ENCODE assay signal across 8 mouse cellular contexts in genomic region chr10:127619119-127619721, GRCm38 (mm10). TPM values are rescaled to one million over a fixed set of nuclear protein-coding genes. Genes with fewer than 3 reads are reported as not detected.
DNase-seq lines count a peak whose midpoint lies in the region; ATAC-seq lines count a peak whose summit lies in the region.

No protein-coding gene starts in this region.

- H3K79me2 ChIP-seq in macrophage (ENCODE audit: inconsistent target) = peaks cover 67% of the 10 kb centered on the region

- H3K4me2 ChIP-seq in hindbrain, embryonic 12.5 days (replicated peaks) = peak overlapping the region; percentile 76

- peak overlapping the region; percentile 51 for H3K4me3 ChIP-seq in erythroblast, embryonic 14.5 days (replicated peaks)
- peak overlapping the region; percentile 85 for H3K4me3 ChIP-seq in hindbrain, embryonic 12.5 days
- H3K4me3 ChIP-seq in macrophage (ENCODE audit: inconsistent target) = peak overlapping the region; percentile 85

- ATAC-seq in erythroblast, adult 5-6 weeks (replicated peaks; ENCODE audit: low FRiP score, poor library complexity, severe bottlenecking) = no peak
- no peak for ATAC-seq in hindbrain, embryonic 12.5 days (ENCODE audit: low FRiP score)

- no peaks in the 10 kb centered on the region for H3K9me3 ChIP-seq in erythroblast, embryonic 14.5 days (ENCODE audit: control insufficient read depth, low read length)
- H3K9me3 ChIP-seq in hindbrain, embryonic 12.5 days (replicated peaks) = no peaks in the 10 kb centered on the region

- H3K4me1 ChIP-seq in erythroblast, embryonic 14.5 days (ENCODE audit: control insufficient read depth) = peaks cover 8% of the 10 kb centered on the region
- H3K4me1 ChIP-seq in hindbrain, embryonic 12.5 days = peaks cover 66% of the 10 kb centered on the region

- H3K27me3 ChIP-seq in erythroblast, embryonic 14.5 days (ENCODE audit: control insufficient read depth) = peaks cover 78% of the 10 kb centered on the region
- no peaks in the 10 kb centered on the region for H3K27me3 ChIP-seq in hindbrain, embryonic 12.5 days

- H3K9ac ChIP-seq in hindbrain, embryonic 12.5 days = peak overlapping the region; percentile 95

- peak; percentile 79 for DNase-seq in adipocyte (ENCODE audit: low spot score)
- no peak for DNase-seq in adrenal gland, adult 18-20 months (ENCODE audit: low spot score in 2 of 2)
- no peak for DNase-seq in frontal cortex, postnatal 10 days (ENCODE audit: low spot score in 2 of 2)
- DNase-seq in kidney, adult 8-10 months = no peak

- H3K27ac ChIP-seq in hindbrain, embryonic 12.5 days = peak overlapping the region; percentile 95
- H3K27ac ChIP-seq in macrophage = peak overlapping the region; percentile 99

- 31% methylated on average over 8 of the region's 8 CpGs for WGBS in hindbrain, embryonic 12.5 days
- 76% methylated on average over 6 of the region's 8 CpGs for whole genome bisulfite sequencing in macrophage (ENCODE audit: missing documents)

- H3K36me3 ChIP-seq in erythroblast, embryonic 14.5 days (ENCODE audit: control insufficient read depth) = no peaks in the 10 kb centered on the region; the same call in 1 of the 2 replicates
- H3K36me3 ChIP-seq in hindbrain, embryonic 12.5 days = 0 out of 2 replicates have a peak, but pooled peaks cover 4% of the 10 kb centered on the region
- H3K36me3 ChIP-seq in macrophage (ENCODE audit: inconsistent target) = peaks cover 16% of the 10 kb centered on the region; the same call in 1 of the 2 replicates

RNA-seq across cellular contexts. Expression of gene Lrp1, which starts 1.7 kb away (rescaled TPM):
- polyA plus RNA-seq in erythroblast, embryonic 14.5 days (2012) = 2.1 and 2.3 TPM in 2 replicates
- 11.9 and 14.0 TPM in 2 replicates for total RNA-seq in erythroblast, adult 5-6 weeks (2015; ENCODE audit: low replicate concordance)
- total RNA-seq in erythroblast, adult 5-6 weeks (2017; ENCODE audit: low replicate concordance) = 9.7 and 17.0 TPM in 2 replicates
- polyA plus RNA-seq in hindbrain, embryonic 12.5 days (2016; fragmentation: Nextera tagmentation; extraction: Ambion mirVana) = 111 and 115 TPM in 2 replicates
- 1,000 to 10,000 TPM in 10 of 26 experiments, 100 to 1,000 TPM in 16; 161 to 1,849 (median 957) TPM for total RNA-seq in macrophage (2018; cell fraction: chromatin; rRNA removed)
- 100 to 1,000 TPM; 187 to 924 (median 416) TPM for total RNA-seq in macrophage (2018; cell fraction: cytosol; rRNA removed)
- 1,000 to 10,000 TPM in 20 of 26 experiments, 100 to 1,000 TPM in 6; 439 to 3,096 (median 1,237) TPM for total RNA-seq in macrophage (2018; cell fraction: nucleus; rRNA removed)
- 315 to 785 TPM (median 440 TPM) in 3 replicates for polyA plus RNA-seq in macrophage (2018)
- 100 to 1,000 TPM; 145 to 148 TPM for total RNA-seq in adrenal gland, adult 18-20 months (2021)

RNA-seq across cellular contexts. Expression of gene Stat6, which starts 23.6 kb away (rescaled TPM):
- 1.2 and 2.1 TPM in 2 replicates for polyA plus RNA-seq in erythroblast, embryonic 14.5 days (2012)
- total RNA-seq in erythroblast, adult 5-6 weeks (2015; ENCODE audit: low replicate concordance) = 15.7 and 16.7 TPM in 2 replicates
- total RNA-seq in erythroblast, adult 5-6 weeks (2017; ENCODE audit: low replicate concordance) = 15.9 and 27.1 TPM in 2 replicates
- 8.8 and 11.3 TPM in 2 replicates for polyA plus RNA-seq in hindbrain, embryonic 12.5 days (2016; fragmentation: Nextera tagmentation; extraction: Ambion mirVana)
- total RNA-seq in macrophage (2018; cell fraction: chromatin; rRNA removed) = 100 to 1,000 TPM; 187 to 439 (median 329) TPM
- 100 to 1,000 TPM; 105 to 151 (median 131) TPM for total RNA-seq in macrophage (2018; cell fraction: cytosol; rRNA removed)
- 100 to 1,000 TPM; 141 to 357 (median 222) TPM for total RNA-seq in macrophage (2018; cell fraction: nucleus; rRNA removed)
- 122 to 141 TPM (median 128 TPM) in 3 replicates for polyA plus RNA-seq in macrophage (2018)
- 100 to 1,000 TPM in 1 of 2 experiments, 10 to 100 TPM in 1; 87.7 to 105 TPM for total RNA-seq in adrenal gland, adult 18-20 months (2021)

RNA-seq across cellular contexts. Expression of gene Nemp1, which starts 47.5 kb away (rescaled TPM):
- polyA plus RNA-seq in erythroblast, embryonic 14.5 days (2012) = 0.04 and 0.14 TPM in 2 replicates
- total RNA-seq in erythroblast, adult 5-6 weeks (2015; ENCODE audit: low replicate concordance) = 11.0 and 13.2 TPM in 2 replicates
- 12.4 and 14.3 TPM in 2 replicates for total RNA-seq in erythroblast, adult 5-6 weeks (2017; ENCODE audit: low replicate concordance)
- 7.8 and 8.9 TPM in 2 replicates for polyA plus RNA-seq in hindbrain, embryonic 12.5 days (2016; fragmentation: Nextera tagmentation; extraction: Ambion mirVana)
- 10 to 100 TPM in 12 of 26 experiments, 1 to 10 TPM in 14; 2.5 to 24.2 (median 10.0) TPM for total RNA-seq in macrophage (2018; cell fraction: chromatin; rRNA removed)
- 1 to 10 TPM; 2.9 to 6.7 (median 4.8) TPM for total RNA-seq in macrophage (2018; cell fraction: cytosol; rRNA removed)
- 10 to 100 TPM in 21 of 26 experiments, 1 to 10 TPM in 5; 7.8 to 28.3 (median 15.6) TPM for total RNA-seq in macrophage (2018; cell fraction: nucleus; rRNA removed)
- polyA plus RNA-seq in macrophage (2018) = 2.7 to 5.4 TPM (median 4.6 TPM) in 3 replicates
- 1 to 10 TPM; 5.0 to 5.4 TPM for total RNA-seq in adrenal gland, adult 18-20 months (2021)

RNA-seq across cellular contexts. Expression of gene Nab2, which starts 49.1 kb away (rescaled TPM):
- 0.03 and 0.08 TPM in 2 replicates for polyA plus RNA-seq in erythroblast, embryonic 14.5 days (2012)
- total RNA-seq in erythroblast, adult 5-6 weeks (2015; ENCODE audit: low replicate concordance) = 0.96 TPM in 1 of 2 replicates, not detected in the other
- 0.60 TPM in 1 of 2 replicates, not detected in the other for total RNA-seq in erythroblast, adult 5-6 weeks (2017; ENCODE audit: low replicate concordance)
- polyA plus RNA-seq in hindbrain, embryonic 12.5 days (2016; fragmentation: Nextera tagmentation; extraction: Ambion mirVana) = 6.8 and 8.9 TPM in 2 replicates
- 10 to 100 TPM in 25 of 26 experiments, 1 to 10 TPM in 1; 7.8 to 78.4 (median 39.8) TPM for total RNA-seq in macrophage (2018; cell fraction: chromatin; rRNA removed)
- total RNA-seq in macrophage (2018; cell fraction: cytosol; rRNA removed) = 10 to 100 TPM in 25 of 26 experiments, 1 to 10 TPM in 1; 7.3 to 47.6 (median 21.3) TPM
- 10 to 100 TPM; 20.0 to 60.7 (median 31.8) TPM for total RNA-seq in macrophage (2018; cell fraction: nucleus; rRNA removed)
- 28.7 to 37.7 TPM (median 31.1 TPM) in 3 replicates for polyA plus RNA-seq in macrophage (2018)
- 10 to 100 TPM; 23.4 to 38.0 TPM for total RNA-seq in adrenal gland, adult 18-20 months (2021)

Comparison
In these comparisons a context has a peak if more than half of its experiments do, and no peak if none do; other contexts are left out.
1. RNA of gene Lrp1, which starts 1.7 kb away (polyA plus RNA-seq): 315 to 785 TPM in macrophage and 111 to 115 TPM in hindbrain, embryonic 12.5 days; 2.1 to 2.3 TPM in erythroblast, embryonic 14.5 days; every median in the first group is over 10 times any median in the second.
2. RNA of gene Stat6, which starts 23.6 kb away (polyA plus RNA-seq): 122 to 141 TPM in macrophage; 8.8 to 11.3 TPM in hindbrain, embryonic 12.5 days and 1.2 to 2.1 TPM in erythroblast, embryonic 14.5 days; every median in the first group is over 10 times any median in the second.
3. Peak in every context shown above with its lines, with median percentiles within 50 percentile points of each other: H3K4me3 ChIP-seq.